26 mouse cellular contexts compared by ENCODE assay signal in the genomic region with DNA sequence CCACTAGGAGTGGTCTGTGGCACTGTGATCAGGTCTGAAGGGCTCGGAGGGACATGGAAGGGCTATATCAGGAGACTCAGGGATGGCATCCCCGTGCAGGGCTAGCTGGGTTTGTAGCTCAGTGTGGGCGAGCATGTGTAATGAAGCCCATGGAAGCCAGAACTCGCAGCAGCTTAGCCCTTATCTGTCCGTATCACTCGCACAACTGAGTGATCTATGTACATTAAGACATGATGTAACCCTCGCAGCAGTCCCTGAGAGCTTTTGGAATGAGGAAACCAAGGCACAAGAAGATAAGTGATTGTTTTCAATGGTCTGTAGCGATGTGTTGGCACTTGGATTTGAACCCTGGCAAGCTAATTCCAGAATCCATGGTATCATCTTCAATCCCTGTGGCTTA. TPM values are rescaled to one million over a fixed set of nuclear protein-coding genes. Genes with fewer than 3 reads are reported as not detected.
"Had no signal": no experiment of that assay in that cellular context is flagged by ENCODE, and none has a peak within 500 bp of the region (broad histone marks: within the 10 kb centered on the region; RNA-seq: fewer than 3 reads in every experiment).

No protein-coding gene starts in this region.

- H3K9ac ChIP-seq: heart, embryonic 13.5 days; heart, embryonic 15.5 days; hindbrain, embryonic 13.5 days; hindbrain, embryonic 15.5 days; kidney, embryonic 15.5 days; limb, embryonic 13.5 days; liver, embryonic 13.5 days had no signal

- H3K9me3 ChIP-seq: heart, embryonic 15.5 days; hindbrain, embryonic 13.5 days; hindbrain, embryonic 15.5 days; kidney, embryonic 15.5 days; liver, embryonic 13.5 days had no signal

- H3K36me3 ChIP-seq: heart, embryonic 13.5 days; heart, embryonic 15.5 days; hindbrain, embryonic 13.5 days; hindbrain, embryonic 15.5 days; kidney, embryonic 15.5 days; limb, embryonic 13.5 days; liver, embryonic 13.5 days had no signal

- DNase-seq: gastrocnemius, postnatal 14 days; gastrocnemius, postnatal 36 days; heart, adult 11 months; heart, adult 2 months; heart, postnatal 14 days; heart, postnatal 36 days; kidney, adult 11 months; kidney, adult 2 months; kidney, adult 9 months; kidney, postnatal 14 days; kidney, postnatal 36 days; liver; liver, embryonic 13.5 days had no signal

- H3K27ac ChIP-seq: heart, adult 2 months; heart, embryonic 13.5 days; heart, embryonic 15.5 days; hindbrain, embryonic 13.5 days; hindbrain, embryonic 15.5 days; hindbrain, postnatal 0 days; kidney, embryonic 15.5 days; kidney, postnatal 0 days; left cerebral cortex, adult 2 months; limb, embryonic 13.5 days; liver, embryonic 13.5 days had no signal

- H3K4me2 ChIP-seq: heart, embryonic 11.5 days; heart, embryonic 13.5 days; heart, embryonic 15.5 days; hindbrain, embryonic 13.5 days; hindbrain, embryonic 15.5 days; kidney, embryonic 15.5 days; limb, embryonic 13.5 days; liver, embryonic 11.5 days; liver, embryonic 13.5 days had no signal

- ATAC-seq: hindbrain, postnatal 0 days; intestine, embryonic 16.5 days had no signal

- H3K4me3 ChIP-seq: heart, adult 2 months; heart, embryonic 13.5 days; heart, embryonic 15.5 days; hindbrain, embryonic 13.5 days; hindbrain, embryonic 15.5 days; kidney, embryonic 15.5 days; left cerebral cortex, adult 2 months; limb, embryonic 13.5 days; liver, embryonic 13.5 days had no signal

RNA-seq across cellular contexts. Expression of a gene that starts 3.0 kb away (rescaled TPM):
- total RNA-seq: hematopoietic stem cell, adult 5-6 weeks had no signal

RNA-seq across cellular contexts. Expression of a gene that starts 41.9 kb away (rescaled TPM):
- total RNA-seq: hematopoietic stem cell, adult 5-6 weeks had no signal
